Mouse (Mus musculus) kidney, adult 18-20 months (tissue): Measurements from ENCODE around the gene Ccdc88c.

Source experiments
- DNase-seq: peaks from one replicate; pipeline ENCODE4 v3.0.0; 2021

Ccdc88c gene

GRCm38 (mm10) chr12:100924646-100925339, 104.1 kb downstream of the Ccdc88c start:
- DNase-seq: no peak

- DNase-seq: no peak
Observed at GRCm38 (mm10) chr12:100910731-100911130, 118.1 kb downstream of the Ccdc88c start.

DNA sequence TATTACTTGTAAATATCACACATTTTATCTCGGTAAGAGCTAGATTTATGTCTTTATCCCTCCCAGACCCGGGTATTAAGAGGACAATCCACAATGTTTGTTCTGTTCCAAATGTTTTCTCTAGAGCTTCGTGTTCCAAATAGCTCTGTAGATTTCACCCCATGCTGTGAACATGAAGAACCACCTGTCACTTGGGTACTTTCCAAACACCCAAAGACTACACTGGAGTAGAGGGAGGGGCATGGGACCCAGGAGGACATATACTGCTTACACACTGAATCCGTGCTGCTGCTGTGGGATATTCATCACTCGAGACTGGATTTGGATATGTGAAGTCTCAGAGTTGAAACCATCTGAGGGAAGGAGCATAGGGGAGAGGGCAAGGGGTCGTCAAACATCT, 119.1 kb downstream of the Ccdc88c start:
- no peak for DNase-seq

DNA sequence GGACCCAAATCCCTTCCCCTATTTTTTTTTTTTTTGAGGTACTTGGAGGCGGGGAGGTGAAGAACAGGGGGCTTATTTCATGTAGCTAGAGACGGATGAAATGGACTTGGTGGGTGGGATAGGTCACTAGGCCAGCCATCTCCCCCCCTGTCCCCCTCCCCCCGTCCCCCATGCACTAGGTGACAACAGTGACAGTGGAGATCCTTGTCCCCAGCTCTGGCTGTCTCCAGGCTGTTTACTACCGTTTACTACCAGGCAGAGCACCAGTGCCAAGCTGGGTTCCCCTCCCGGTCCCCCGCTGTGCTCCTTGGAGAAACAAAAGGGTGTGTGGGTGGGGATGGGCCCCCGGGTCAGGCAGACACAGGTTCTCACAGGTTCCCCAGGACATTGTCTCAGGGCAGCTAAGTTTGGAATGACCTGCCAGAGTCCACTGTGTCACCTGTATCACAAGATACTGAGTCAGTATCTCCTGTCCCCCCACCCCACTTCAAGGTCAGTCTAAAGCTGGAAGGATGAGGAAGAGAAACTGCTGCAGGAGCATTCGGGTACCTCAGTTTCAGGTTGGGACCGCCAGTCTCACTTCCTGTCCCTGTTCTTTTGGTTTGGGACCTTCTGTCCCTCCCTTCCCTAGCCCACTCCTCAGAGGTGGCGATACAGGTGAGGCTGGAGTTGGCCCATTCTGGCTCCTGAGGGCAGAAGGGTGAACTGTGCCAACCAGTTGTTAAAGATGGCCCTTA, 120.4 kb downstream of the Ccdc88c start:
- DNase-seq: no peak

- DNase-seq: peak; percentile 29
Observed at GRCm38 (mm10) chr12:100907598-100908297, 121.1 kb downstream of the Ccdc88c start, which contains the start of gene Gpr68. TSS of gene Gpr68 (minus strand) at chr12:100908198.

DNA sequence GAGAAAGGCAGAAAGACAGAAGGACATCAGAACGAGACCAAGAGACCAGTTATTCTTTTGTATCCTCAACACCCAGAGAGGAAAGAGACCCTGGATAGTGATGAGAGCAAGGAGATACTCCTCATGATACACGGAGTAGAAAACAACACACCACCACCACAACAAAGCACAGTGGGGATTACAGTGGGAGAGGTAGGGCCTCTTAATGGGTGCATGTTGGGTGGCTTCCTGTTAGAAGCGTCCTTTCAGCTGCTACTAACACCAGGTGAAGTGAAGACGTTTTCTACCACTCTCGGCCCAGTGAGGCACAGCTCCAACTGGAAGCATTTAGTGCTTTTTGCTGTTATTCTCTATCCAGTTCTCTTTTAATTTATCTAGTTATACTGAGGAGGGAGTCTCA, 122.0 kb downstream of the Ccdc88c start:
- no peak for DNase-seq

DNA sequence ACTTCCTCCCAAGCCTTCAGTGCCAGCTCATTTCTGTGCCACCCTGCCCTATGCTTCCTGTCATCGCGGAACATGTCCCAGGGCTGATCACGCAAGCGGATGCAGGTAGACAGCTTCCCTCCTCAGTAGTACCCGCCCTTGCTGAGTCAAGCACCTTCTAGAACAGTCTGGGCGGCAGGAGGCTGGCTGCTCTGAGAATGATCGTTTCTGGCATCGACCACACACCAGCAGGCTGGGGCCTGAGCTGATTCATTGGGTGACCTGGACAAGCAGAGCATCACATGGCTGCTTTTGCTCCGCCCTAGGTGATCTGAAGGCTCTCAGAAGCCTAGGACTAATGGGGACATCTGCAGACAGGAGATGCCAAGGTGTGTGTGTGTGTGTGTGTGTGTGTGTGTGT, 125.1 kb downstream of the Ccdc88c start:
- no peak for DNase-seq

DNA sequence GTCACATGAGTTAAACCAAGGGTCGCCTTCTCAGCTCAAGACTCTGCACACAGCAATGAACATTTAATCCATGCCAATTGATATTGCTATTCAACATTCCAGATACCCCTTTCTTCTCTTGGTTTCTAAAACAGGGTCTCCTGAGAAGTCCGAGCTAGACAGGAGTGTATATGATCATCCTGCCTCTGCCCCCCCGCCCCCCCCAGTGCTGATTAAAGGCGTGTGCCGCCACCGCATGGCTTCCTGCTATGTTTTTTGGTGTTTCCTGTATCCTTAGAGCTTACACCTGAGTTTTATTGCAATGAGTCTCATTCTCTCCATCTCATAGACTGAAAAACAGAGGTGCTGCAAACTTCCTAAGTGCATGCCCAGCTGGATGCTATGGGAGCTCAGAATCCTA, 127.5 kb downstream of the Ccdc88c start:
- DNase-seq: no peak

DNA sequence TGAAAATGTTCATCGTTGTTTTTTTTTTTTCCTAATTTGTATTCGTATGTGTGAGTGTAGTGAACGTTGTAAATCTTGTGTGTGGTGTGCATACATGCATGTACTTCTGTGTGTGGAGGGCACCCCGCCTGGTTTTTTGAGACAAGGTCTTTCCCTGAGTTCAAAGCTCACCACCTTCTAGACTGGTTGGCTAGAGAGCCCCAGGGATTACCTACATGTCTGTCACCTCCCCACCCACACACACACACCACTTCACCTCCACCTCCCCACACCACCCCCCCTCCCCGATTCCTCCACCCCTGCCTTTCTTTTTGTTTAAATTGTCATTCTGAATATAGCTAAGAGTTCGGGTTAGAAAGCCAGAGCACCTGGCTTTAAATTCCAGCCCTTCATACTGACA, 128.0 kb downstream of the Ccdc88c start:
- DNase-seq: no peak

GRCm38 (mm10) chr12:100899111-100899640, 129.7 kb downstream of the Ccdc88c start:
- no peak for DNase-seq

DNA sequence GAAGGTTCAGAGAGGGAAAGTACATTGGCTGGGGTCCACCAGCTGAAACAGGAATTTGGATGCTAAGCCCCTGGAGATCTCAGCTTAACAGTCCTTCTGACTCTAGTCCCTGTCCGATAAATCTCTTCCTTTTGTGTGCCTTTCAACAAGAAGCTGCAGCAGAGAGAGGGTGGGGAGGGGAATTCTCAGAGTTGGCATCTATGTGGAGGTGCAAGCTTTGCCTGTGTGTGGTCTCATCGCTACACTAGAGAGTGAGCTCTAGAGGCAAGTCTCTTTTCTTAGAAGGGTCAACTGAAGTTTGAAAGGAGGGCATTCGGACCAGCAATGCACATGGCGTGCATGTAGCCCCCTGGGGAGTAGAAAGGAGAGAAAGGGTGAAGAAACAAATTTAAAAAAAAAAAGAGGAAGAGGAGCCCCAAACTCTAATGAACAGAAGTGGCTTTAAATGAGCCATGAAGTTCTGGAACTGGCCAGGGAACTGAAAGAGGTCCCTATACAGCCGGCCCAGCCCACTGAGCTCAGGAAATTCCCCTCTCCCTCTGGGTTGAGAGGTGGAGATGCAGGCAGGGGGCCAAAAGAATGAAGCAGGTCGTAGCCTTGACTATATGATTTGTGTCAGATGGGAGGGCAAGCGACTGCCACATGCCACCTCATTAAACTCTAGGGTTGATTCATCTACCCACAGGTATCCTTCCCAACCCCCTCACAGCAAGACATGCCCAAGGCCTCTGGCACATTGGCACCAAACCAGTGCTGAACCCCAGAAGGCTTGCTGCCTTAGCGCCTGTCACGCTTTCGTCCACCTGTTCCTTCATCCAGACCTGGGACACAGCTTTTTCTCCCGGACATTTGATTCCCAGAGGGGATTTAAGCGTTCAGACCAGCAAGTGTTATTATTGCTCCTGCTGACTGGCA, 130.9 kb downstream of the Ccdc88c start:
- DNase-seq: no peak

GRCm38 (mm10) chr12:100896661-100897060, 132.2 kb downstream of the Ccdc88c start:
- DNase-seq: no peak

DNA sequence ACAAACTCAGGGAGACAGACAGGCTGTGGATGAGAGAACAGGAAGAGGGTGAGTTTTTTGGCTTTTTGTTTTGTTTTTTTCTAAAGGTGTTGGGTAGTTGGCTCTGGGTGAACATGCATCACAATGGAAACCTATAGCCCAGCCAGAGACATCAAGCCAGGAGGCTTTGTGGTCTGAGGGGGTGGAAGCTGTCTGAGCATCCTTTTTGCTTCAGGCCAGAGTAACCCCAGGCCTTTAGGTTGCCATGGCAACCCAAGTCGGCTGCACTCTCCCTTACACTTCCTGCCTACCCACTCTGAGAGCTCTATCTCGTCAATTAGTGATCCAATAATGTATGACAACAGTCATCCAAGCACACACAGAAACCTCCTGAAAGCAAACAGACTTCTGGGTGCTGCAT, 133.4 kb downstream of the Ccdc88c start:
- DNase-seq: no peak

GRCm38 (mm10) chr12:100890548-100890947, 138.3 kb downstream of the Ccdc88c start:
- no peak for DNase-seq

DNA sequence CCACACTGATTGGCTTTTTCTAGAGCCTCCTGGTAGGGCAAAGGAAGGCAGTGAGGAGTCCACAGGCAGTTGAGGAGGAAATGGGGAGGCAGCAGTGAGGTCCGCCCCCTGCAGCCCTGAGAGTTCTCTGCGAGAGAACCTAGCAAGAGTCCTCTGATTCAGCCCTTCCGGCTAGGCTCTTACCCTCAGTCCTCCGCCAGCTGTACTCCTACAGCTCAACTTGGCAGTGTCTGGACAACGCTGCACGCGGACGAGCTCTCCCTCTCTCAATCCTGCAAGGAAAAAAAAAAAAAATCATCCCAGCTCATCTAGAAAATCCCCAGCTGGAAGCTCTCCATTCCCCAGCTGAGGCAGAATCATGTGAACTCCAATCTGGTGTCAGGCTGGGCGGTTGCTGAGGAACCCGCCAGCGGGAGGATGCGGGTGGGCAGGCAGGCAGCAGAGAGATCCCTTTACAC, 141.0 kb downstream of the Ccdc88c start:
- no peak for DNase-seq

- no peak for DNase-seq
Observed at GRCm38 (mm10) chr12:100886877-100887276, 142.0 kb downstream of the Ccdc88c start.

DNA sequence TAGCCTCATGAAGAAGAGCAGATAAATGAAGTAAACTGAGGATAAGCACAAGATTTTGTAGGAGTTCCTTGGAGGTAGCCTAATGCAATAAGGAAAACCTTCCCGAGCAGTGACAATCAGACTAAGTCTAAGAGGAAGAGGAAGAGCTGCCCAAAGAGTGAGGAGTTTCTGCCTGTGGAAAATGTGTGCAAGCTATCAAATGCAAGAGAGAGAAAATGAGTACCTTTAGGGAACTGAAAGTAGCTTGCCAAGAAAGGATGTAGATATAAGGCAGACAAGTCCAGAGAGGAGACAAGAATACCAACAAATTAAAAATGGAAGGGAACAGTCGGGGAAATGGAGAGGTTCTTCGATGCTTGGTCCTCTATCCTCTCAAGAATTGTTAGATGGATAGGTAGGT, 143.3 kb downstream of the Ccdc88c start:
- no peak for DNase-seq

DNA sequence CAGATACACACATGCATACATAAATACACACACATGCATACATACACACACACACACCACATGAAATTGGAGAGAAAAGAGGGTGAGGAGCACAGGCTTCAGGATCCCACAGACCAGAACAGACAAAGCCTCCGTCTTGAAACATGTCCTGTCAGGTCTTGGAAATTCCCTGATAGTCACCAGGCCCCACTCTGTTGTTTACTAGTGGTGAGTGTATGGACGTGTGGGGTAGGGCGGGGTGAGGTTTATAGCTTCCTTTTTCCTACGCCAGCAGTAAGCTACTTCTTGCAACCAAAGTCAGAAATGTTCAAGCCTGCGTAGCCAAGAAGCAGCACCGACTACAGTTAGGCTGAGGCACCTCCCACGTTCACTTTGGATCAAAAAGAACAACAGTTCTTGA, 145.7 kb downstream of the Ccdc88c start:
- DNase-seq: no peak

DNA sequence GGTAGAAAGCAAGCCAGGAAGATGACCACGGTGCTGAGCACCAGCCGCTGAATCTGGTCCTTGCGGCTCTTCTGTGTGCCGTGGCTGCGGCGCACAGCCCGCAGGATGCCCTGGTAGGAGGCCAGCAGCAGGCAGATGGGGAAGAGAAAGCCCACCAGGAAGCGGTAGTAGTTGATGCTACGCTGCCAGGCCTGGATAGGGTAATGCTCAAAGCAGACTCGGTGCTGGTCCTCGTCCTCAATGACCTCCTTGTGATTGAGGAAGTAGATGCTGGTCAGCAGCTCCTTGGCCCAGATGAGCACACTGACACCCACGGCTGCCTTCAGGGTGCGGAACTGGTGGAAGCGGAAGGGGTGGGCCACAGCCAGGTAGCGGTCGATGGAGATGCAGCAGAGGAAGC, 150.3 kb downstream of the Ccdc88c start:
- DNase-seq: no peak

DNA sequence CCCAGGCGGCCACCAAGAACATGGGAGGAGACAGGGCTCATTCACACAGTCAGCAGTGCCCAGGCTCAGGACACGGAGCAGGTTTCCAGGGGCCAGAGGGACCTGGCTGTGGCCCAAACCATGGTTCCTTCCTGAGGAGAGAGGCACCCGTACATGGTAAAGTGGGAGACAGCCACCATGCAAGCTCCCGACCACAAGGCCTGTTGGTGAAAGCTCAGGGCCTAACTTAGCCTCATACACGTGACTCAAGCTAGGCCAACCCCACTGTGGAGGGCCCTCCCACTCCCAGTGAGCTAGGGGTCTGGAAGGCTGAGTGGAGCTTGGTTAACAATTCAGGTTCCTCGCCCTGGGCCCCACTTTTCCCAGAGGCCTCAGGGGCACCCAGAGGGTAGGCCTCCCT, 150.9 kb downstream of the Ccdc88c start:
- DNase-seq: no peak

GRCm38 (mm10) chr12:100875960-100876359, 152.9 kb downstream of the Ccdc88c start:
- no peak for DNase-seq

- no peak for DNase-seq
Observed at GRCm38 (mm10) chr12:100875553-100875952, 153.3 kb downstream of the Ccdc88c start.
